Mouse (Mus musculus): ENCODE data around the gene Garnl3. TPM values are rescaled to one million over a fixed set of nuclear protein-coding genes. Genes with fewer than 3 reads are reported as not detected.

Gene Garnl3
- polyA plus RNA-seq, 1 experiment from 2014 or later: 11.0 TPM

- WGBS: 56% methylated on average over 6 of the region's 6 CpGs
- Histone ChIP-seq H3K4me1 (peaks cover 17% of the 10 kb centered on the region), H3K4me2 (no peak overlapping the region), H3K9me3 (no peaks in the 10 kb centered on the region), H3K27ac (replicated peaks) (no peak overlapping the region), H3K27me3 (replicated peaks) (no peaks in the 10 kb centered on the region), H3K9ac (no peak overlapping the region), H3K36me3 (no peaks in the 10 kb centered on the region), H3K4me3 (no peak overlapping the region)
- ATAC-seq (ENCODE audit: extremely low read depth, insufficient number of reproducible peaks, low FRiP score, low TSS enrichment): no peak
Measured at GRCm38 (mm10) chr2:32983617-32984016, 147.8 kb downstream of the Garnl3 start.

- no peaks in the 10 kb centered on the region for H3K27me3 ChIP-seq (replicated peaks)
- H3K36me3 ChIP-seq: no peaks in the 10 kb centered on the region
- H3K4me3 ChIP-seq: peak overlapping the region; percentile 84
- peak overlapping the region; percentile 98 for H3K4me2 ChIP-seq
- H3K9me3 ChIP-seq: no peaks in the 10 kb centered on the region
- ATAC-seq (ENCODE audit: extremely low read depth, insufficient number of reproducible peaks, low FRiP score, low TSS enrichment): no peak
- WGBS: 2% methylated on average over 4 of the region's 4 CpGs
- peaks cover 17% of the 10 kb centered on the region for H3K4me1 ChIP-seq
- peak overlapping the region; percentile 32; the same call in 1 of the 2 replicates for H3K27ac ChIP-seq (replicated peaks)
- peak overlapping the region; percentile 70 for H3K9ac ChIP-seq
Measured at GRCm38 (mm10) chr2:32982700-32983099, 148.8 kb downstream of the Garnl3 start.

- Histone ChIP-seq H3K4me3 (peak within 1 kb of the TSS; percentile 84), H3K36me3 (no peaks in the 10 kb centered on the region), H3K9ac (peak within 1 kb of the TSS; percentile 90), H3K27me3 (replicated peaks) (no peaks in the 10 kb centered on the region), H3K27ac (replicated peaks) (peak within 1 kb of the TSS; percentile 69), H3K4me2 (peak within 1 kb of the TSS; percentile 98), H3K9me3 (no peaks in the 10 kb centered on the region), H3K4me1 (peaks cover 17% of the 10 kb centered on the region)
- ATAC-seq (ENCODE audit: extremely low read depth, insufficient number of reproducible peaks, low FRiP score, low TSS enrichment): peak; percentile 95
- WGBS: under 1% methylated on average over 50 of the region's 50 CpGs
Measured at GRCm38 (mm10) chr2:32981725-32982271, 149.7 kb downstream of the Garnl3 start, which contains the start of gene Slc2a8. Gene Slc2a8, minus strand, starts transcription at chr2:32982083.

- H3K9me3 ChIP-seq: no peaks in the 10 kb centered on the region
- H3K27me3 ChIP-seq (replicated peaks): no peaks in the 10 kb centered on the region
- ATAC-seq (ENCODE audit: extremely low read depth, insufficient number of reproducible peaks, low FRiP score, low TSS enrichment): peak; percentile 27
- H3K4me1 ChIP-seq: peaks cover 17% of the 10 kb centered on the region
- H3K9ac ChIP-seq: peak overlapping the region; percentile 90
- peak overlapping the region; percentile 69 for H3K27ac ChIP-seq (replicated peaks)
- H3K36me3 ChIP-seq: peaks cover 4% of the 10 kb centered on the region
- 2% methylated on average over 23 of the region's 23 CpGs for WGBS
- peak overlapping the region; percentile 84 for H3K4me3 ChIP-seq
- peak overlapping the region; percentile 98 for H3K4me2 ChIP-seq
Measured at GRCm38 (mm10) chr2:32981281-32981680, 150.2 kb downstream of the Garnl3 start.

GRCm38 (mm10) chr2:32979675-32980074, 151.8 kb downstream of the Garnl3 start:
- Histone ChIP-seq H3K9ac (no peak overlapping the region), H3K9me3 (no peaks in the 10 kb centered on the region), H3K27me3 (replicated peaks) (no peaks in the 10 kb centered on the region), H3K36me3 (peaks cover 19% of the 10 kb centered on the region), H3K4me3 (no peak overlapping the region), H3K4me1 (peaks cover 17% of the 10 kb centered on the region), H3K27ac (replicated peaks) (no peak overlapping the region), H3K4me2 (no peak overlapping the region)
- 87% methylated on average over 7 of the region's 7 CpGs for WGBS
- ATAC-seq (ENCODE audit: extremely low read depth, insufficient number of reproducible peaks, low FRiP score, low TSS enrichment): no peak

GRCm38 (mm10) chr2:32978675-32979074, 152.8 kb downstream of the Garnl3 start:
- H3K27me3 ChIP-seq (replicated peaks): no peaks in the 10 kb centered on the region
- H3K4me2 ChIP-seq: no peak overlapping the region
- H3K4me1 ChIP-seq: peaks cover 17% of the 10 kb centered on the region
- H3K27ac ChIP-seq (replicated peaks): no peak overlapping the region
- ATAC-seq (ENCODE audit: extremely low read depth, insufficient number of reproducible peaks, low FRiP score, low TSS enrichment): no peak
- no peak overlapping the region for H3K4me3 ChIP-seq
- H3K9me3 ChIP-seq: no peaks in the 10 kb centered on the region
- WGBS: 41% methylated on average over 3 of the region's 3 CpGs
- H3K9ac ChIP-seq: no peak overlapping the region
- peaks cover 29% of the 10 kb centered on the region for H3K36me3 ChIP-seq

GRCm38 (mm10) chr2:32977114-32977513, 154.3 kb downstream of the Garnl3 start:
- H3K9me3 ChIP-seq: no peaks in the 10 kb centered on the region
- no peaks in the 10 kb centered on the region for H3K27me3 ChIP-seq (replicated peaks)
- H3K4me1 ChIP-seq: peaks cover 10% of the 10 kb centered on the region
- WGBS: 74% methylated on average over 5 of the region's 5 CpGs
- H3K9ac ChIP-seq: no peak overlapping the region
- no peak overlapping the region for H3K4me2 ChIP-seq
- no peak overlapping the region for H3K4me3 ChIP-seq
- no peak for ATAC-seq (ENCODE audit: extremely low read depth, insufficient number of reproducible peaks, low FRiP score, low TSS enrichment)
- H3K27ac ChIP-seq (replicated peaks): no peak overlapping the region
- H3K36me3 ChIP-seq: peaks cover 43% of the 10 kb centered on the region

GRCm38 (mm10) chr2:32974216-32974615, 157.2 kb downstream of the Garnl3 start:
- Histone ChIP-seq H3K9ac (no peak overlapping the region), H3K4me3 (no peak overlapping the region), H3K36me3 (peaks cover 43% of the 10 kb centered on the region), H3K9me3 (no peaks in the 10 kb centered on the region), H3K4me2 (no peak overlapping the region), H3K4me1 (peaks cover 14% of the 10 kb centered on the region), H3K27me3 (replicated peaks) (no peaks in the 10 kb centered on the region), H3K27ac (replicated peaks) (no peak overlapping the region)
- ATAC-seq (ENCODE audit: extremely low read depth, insufficient number of reproducible peaks, low FRiP score, low TSS enrichment): no peak
- WGBS: 82% methylated on average over 8 of the region's 8 CpGs

GRCm38 (mm10) chr2:32971235-32971634, 160.2 kb downstream of the Garnl3 start:
- Histone ChIP-seq H3K27ac (replicated peaks) (no peak overlapping the region), H3K9me3 (no peaks in the 10 kb centered on the region), H3K9ac (no peak overlapping the region), H3K4me1 (peaks cover 35% of the 10 kb centered on the region), H3K4me2 (no peak overlapping the region), H3K27me3 (replicated peaks) (no peaks in the 10 kb centered on the region), H3K4me3 (no peak overlapping the region), H3K36me3 (peaks cover 38% of the 10 kb centered on the region)
- ATAC-seq (ENCODE audit: extremely low read depth, insufficient number of reproducible peaks, low FRiP score, low TSS enrichment): no peak
- 54% methylated on average over 9 of the region's 9 CpGs for WGBS

- ATAC-seq (ENCODE audit: extremely low read depth, insufficient number of reproducible peaks, low FRiP score, low TSS enrichment): no peak
- H3K9me3 ChIP-seq: no peaks in the 10 kb centered on the region
- peak overlapping the region; percentile 22 for H3K4me3 ChIP-seq
- peaks cover 29% of the 10 kb centered on the region for H3K36me3 ChIP-seq
- H3K27ac ChIP-seq (replicated peaks): peak overlapping the region; percentile 90
- H3K4me2 ChIP-seq: peak overlapping the region; percentile 93
- peaks cover 52% of the 10 kb centered on the region for H3K4me1 ChIP-seq
- peak overlapping the region; percentile 68 for H3K9ac ChIP-seq
- no peaks in the 10 kb centered on the region for H3K27me3 ChIP-seq (replicated peaks)
- 54% methylated on average over 8 of the region's 8 CpGs for WGBS
Measured at GRCm38 (mm10) chr2:32969326-32969725, 162.1 kb downstream of the Garnl3 start.

- peak overlapping the region; percentile 93 for H3K4me2 ChIP-seq
- peak overlapping the region; percentile 85 for H3K9ac ChIP-seq
- peaks cover 29% of the 10 kb centered on the region for H3K36me3 ChIP-seq
- H3K27me3 ChIP-seq (replicated peaks): no peaks in the 10 kb centered on the region
- no peak for ATAC-seq (ENCODE audit: extremely low read depth, insufficient number of reproducible peaks, low FRiP score, low TSS enrichment)
- H3K4me3 ChIP-seq: peak overlapping the region; percentile 63
- no peaks in the 10 kb centered on the region for H3K9me3 ChIP-seq
- peak overlapping the region; percentile 96 for H3K27ac ChIP-seq (replicated peaks)
- 82% methylated on average over 9 of the region's 9 CpGs for WGBS
- peaks cover 64% of the 10 kb centered on the region for H3K4me1 ChIP-seq
Measured at GRCm38 (mm10) chr2:32968024-32968614, 163.3 kb downstream of the Garnl3 start.
